Mouse (Mus musculus) midbrain, embryonic 14.5 days (tissue): ENCODE results near the gene Pcnx. TPM values are rescaled to one million over a fixed set of nuclear protein-coding genes. Genes with fewer than 3 reads are reported as not detected.

Experiments
- ATAC-seq: fragments of 200-750 bp; cut with Nextera tagmentation; 2 replicates; pipeline ENCODE4 v1.8.0; 2017; ENCODE audit warnings: moderate number of reproducible peaks, moderate library complexity; ENCODE audit not compliant: low FRiP score, low TSS enrichment
- DNase-seq: peaks from one replicate; pipeline ENCODE4 v3.0.0-alpha.2; 2015
- H3K27ac ChIP-seq: fragments of 300-500 bp; sonication (generic); replicated peaks from 2 replicates; pipeline ENCODE4 v1.5.1; 2014; ENCODE audit warnings: mild to moderate bottlenecking, low read depth, low read length, moderate library complexity
- H3K27me3 ChIP-seq: fragments of 300-500 bp; sonication (generic); 2 replicates; pipeline ENCODE4 v1.6.1; 2014; ENCODE audit warnings: low read length, control low read depth, mixed read lengths; ENCODE audit not compliant: control insufficient read depth, insufficient read depth
- H3K36me3 ChIP-seq: fragments of 300-500 bp; sonication (generic); 2 replicates; pipeline ENCODE4 v1.6.1; 2014; ENCODE audit warnings: low read length, control low read depth; ENCODE audit not compliant: control insufficient read depth, insufficient read depth
- H3K4me1 ChIP-seq: fragments of 300-500 bp; sonication (generic); 2 replicates; pipeline ENCODE4 v1.6.1; 2014; ENCODE audit warnings: mild to moderate bottlenecking, antibody characterized with exemption, low read length, control low read depth; ENCODE audit not compliant: control insufficient read depth, insufficient read depth
- H3K4me2 ChIP-seq: fragments of 300-500 bp; sonication (generic); 2 replicates; pipeline ENCODE4 v1.6.1; 2014; ENCODE audit warnings: mild to moderate bottlenecking, low read length, moderate library complexity
- H3K4me3 ChIP-seq: fragments of 300-500 bp; sonication (generic); replicated peaks from 2 replicates; pipeline ENCODE4 v1.5.1; 2014; ENCODE audit warnings: low read depth, low read length
- H3K9ac ChIP-seq: fragments of 300-500 bp; sonication (generic); replicated peaks from 2 replicates; pipeline ENCODE4 v1.6.1; 2014; ENCODE audit warnings: mild to moderate bottlenecking, low read length, moderate library complexity
- H3K9me3 ChIP-seq: fragments of 300-500 bp; sonication (generic); 2 replicates; pipeline ENCODE4 v1.6.1; 2016; ENCODE audit warnings: low read length, control low read depth, mixed read lengths; ENCODE audit not compliant: control insufficient read depth
- WGBS: fragments of 180-500 bp; shearing (Covaris S2); extraction: QIAGEN DNeasy Blood & Tissue Kit; methylation state at CpG from one replicate; pipeline ENCODE4 v1.1.7; 2014; 5-methylcytosine and 5-hydroxymethylcytosine counted together
- polyA plus RNA-seq: library from polyadenylated mRNA; unstranded; fragments of >200 nt; fragmentation: Nextera tagmentation; extraction: Ambion mirVana; gene quantifications from 2 replicates; pipeline ENCODE4 v1.2.1, GENCODE M21; 2014

Pcnx gene
- polyA plus RNA-seq, 1 experiment from 2014 or later: 16.5 TPM

DNA sequence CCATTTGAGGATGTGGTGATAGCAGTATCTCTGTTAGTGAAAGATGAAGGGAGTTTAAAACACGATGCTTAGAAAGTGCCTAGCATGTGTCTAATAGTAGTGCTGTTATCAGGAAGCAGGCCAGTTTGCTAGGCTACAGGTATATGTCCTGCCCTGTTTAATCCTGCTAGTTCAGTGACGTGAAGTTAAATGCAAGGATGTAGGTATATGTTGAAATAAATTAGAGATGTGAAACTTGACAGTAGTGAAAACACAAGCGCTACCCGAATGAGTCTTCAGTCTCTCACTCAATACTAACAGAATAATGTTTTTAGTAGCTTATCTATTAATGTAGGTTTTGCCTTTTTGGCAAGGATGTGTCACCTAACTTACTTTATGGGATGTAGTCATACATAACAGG, 62.0 kb downstream of the Pcnx start:
- 94% methylated on average over 4 of the region's 4 CpGs for WGBS
- no peak for ATAC-seq
- no peak overlapping the region for H3K27ac ChIP-seq

DNA sequence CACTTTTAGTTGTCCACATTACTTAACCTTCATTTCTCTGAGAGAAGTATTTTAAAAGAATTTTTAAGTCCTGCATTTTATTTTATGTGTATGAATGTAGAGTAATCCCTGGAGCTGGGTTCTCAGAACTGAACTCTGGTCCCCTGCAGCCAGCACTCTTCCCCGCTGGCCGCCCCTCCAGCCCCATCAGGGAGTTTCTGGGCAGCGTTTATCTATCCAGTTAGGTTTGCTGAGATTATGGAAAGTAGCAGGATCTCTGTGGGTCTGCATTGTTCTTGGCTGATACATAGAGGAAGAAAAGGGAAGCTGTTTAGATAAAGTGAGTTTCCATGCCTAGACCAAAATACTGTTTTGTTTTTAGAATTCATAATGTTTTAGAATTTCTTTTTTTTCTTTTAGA, 63.0 kb downstream of the Pcnx start:
- DNase-seq: no peak
- no peaks in the 10 kb centered on the region for H3K9me3 ChIP-seq
- no peak overlapping the region for H3K4me2 ChIP-seq
- H3K36me3 ChIP-seq: peaks cover 23% of the 10 kb centered on the region
- no peak overlapping the region for H3K9ac ChIP-seq
- no peak overlapping the region for H3K4me3 ChIP-seq
- no peak overlapping the region for H3K27ac ChIP-seq
- H3K27me3 ChIP-seq: no peaks in the 10 kb centered on the region
- 50% methylated on average over 3 of the region's 3 CpGs for WGBS
- ATAC-seq: no peak
- no peaks in the 10 kb centered on the region for H3K4me1 ChIP-seq

More for the DNA sequence above, 62.0 kb downstream of the Pcnx start:
- Histone ChIP-seq H3K4me3 (no peak overlapping the region), H3K9ac (no peak overlapping the region), H3K4me1 (no peaks in the 10 kb centered on the region), H3K4me2 (no peak overlapping the region), H3K27me3 (no peaks in the 10 kb centered on the region), H3K36me3 (peaks cover 29% of the 10 kb centered on the region), H3K9me3 (no peaks in the 10 kb centered on the region)
- no peak for DNase-seq

DNA sequence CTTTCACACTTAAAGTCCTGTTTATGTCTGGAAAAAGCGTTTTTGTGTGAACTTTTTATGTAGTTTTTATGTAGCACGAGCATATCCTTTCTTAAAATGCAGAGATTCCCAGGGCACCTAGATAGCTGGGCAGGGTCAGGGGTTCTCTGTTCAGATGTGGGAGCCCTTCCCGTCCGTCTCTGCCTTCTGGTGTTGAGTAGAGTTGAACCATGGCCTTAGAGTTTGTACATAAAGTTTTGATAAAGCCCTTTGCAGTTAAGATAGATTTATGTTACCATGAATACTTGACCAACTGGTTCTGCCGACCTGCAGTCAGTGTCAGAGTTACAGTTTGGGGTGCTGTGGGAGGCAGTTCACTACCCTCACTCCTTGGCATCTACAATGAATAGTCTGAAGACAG, 67.3 kb downstream of the Pcnx start:
- 94% methylated on average over 5 of the region's 5 CpGs for WGBS
- Histone ChIP-seq H3K27ac (no peak overlapping the region), H3K4me1 (no peaks in the 10 kb centered on the region), H3K4me3 (no peak overlapping the region), H3K36me3 (no peaks in the 10 kb centered on the region), H3K9ac (no peak overlapping the region), H3K4me2 (no peak overlapping the region), H3K9me3 (no peaks in the 10 kb centered on the region), H3K27me3 (no peaks in the 10 kb centered on the region)
- ATAC-seq: no peak
- DNase-seq: no peak

DNA sequence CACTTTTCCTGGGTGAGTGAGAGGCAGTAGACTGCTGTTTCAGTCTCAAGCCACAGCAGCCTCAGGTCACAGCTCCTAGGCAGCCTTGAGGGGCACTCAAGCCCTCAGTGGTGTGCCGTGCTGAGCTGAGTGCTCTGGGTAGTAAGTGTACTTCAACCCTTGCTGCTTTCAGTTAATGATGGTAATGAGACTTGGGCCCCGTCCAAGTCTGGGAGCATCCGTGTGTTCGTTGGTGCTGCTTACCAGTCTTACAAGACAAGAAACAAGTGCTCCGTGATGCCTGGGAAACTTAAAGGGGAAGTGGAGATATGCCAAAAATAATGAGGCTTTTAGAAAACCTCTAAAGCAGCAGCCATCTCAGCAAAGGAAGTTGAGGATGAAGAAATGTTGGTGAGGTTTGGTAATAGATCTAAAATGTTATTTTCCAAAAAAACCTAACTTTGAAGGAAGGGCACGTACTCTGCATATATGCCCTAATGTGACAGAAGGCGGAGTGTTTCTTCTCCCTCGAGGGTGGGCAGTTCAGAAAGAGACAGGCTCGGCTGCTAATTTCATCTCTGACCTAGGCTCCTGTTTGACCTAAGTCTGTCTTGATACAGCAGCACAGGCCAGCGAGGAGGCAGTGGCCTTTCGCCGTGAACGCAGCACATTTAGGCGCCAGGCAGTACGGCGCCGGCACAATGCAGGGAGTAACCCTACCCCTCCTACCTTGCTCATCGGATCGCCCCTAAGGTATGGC, 68.0 kb downstream of the Pcnx start:
- Histone ChIP-seq H3K4me3 (no peak overlapping the region), H3K9me3 (no peaks in the 10 kb centered on the region), H3K9ac (no peak overlapping the region), H3K27me3 (no peaks in the 10 kb centered on the region), H3K4me2 (no peak overlapping the region), H3K4me1 (no peaks in the 10 kb centered on the region), H3K27ac (no peak overlapping the region), H3K36me3 (no peaks in the 10 kb centered on the region)
- no peak for ATAC-seq
- peak; percentile 25 for DNase-seq
- whole genome bisulfite sequencing: 87% methylated on average over 19 of the region's 19 CpGs

DNA sequence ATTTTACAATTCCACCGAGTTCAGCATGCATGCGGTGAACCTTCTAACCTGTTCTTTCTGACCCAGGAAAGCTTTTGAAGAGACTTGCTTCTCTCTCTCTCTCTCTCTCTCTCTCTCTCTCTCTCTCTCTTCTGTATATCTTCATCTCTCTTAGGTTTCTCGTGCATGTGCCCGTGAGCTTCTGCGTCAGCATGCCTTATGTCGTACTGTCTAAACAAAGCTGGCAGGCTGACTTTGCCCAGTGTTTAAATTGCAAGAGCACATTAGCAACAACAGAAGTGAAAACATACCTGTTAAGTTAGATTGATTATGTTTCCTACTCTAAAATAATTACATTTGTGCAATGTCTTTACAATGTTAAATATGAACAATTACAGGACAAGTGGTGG, 68.6 kb downstream of the Pcnx start:
- H3K27me3 ChIP-seq: no peaks in the 10 kb centered on the region
- H3K9me3 ChIP-seq: no peaks in the 10 kb centered on the region
- H3K36me3 ChIP-seq: peaks cover 2% of the 10 kb centered on the region
- no peak overlapping the region for H3K27ac ChIP-seq
- no peak overlapping the region for H3K9ac ChIP-seq
- H3K4me2 ChIP-seq: no peak overlapping the region
- no peaks in the 10 kb centered on the region for H3K4me1 ChIP-seq
- 94% methylated on average over 6 of the region's 6 CpGs for WGBS
- no peak overlapping the region for H3K4me3 ChIP-seq
- ATAC-seq (no peak), DNase-seq (no peak)

DNA sequence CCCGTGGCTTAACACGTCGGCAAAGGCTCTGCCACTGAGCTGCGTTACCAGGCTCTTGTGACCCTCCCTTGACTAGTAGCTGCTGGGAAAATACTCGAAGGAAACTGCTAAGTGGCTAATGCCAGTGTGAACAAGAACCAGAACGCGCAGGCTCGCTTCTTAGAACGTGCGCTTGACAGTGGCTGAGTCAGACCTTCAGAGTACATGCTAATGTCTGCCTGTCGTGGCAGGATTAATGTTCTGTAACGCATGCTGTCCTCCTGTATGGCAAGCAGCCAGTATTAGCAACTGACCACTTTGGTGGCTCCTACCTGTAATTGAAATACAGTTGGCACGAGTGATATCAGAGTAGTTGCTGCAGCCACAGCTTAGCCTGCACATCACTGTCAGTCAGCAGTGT, 72.2 kb downstream of the Pcnx start:
- WGBS: 79% methylated on average over 13 of the region's 13 CpGs
- ATAC-seq (no peak), DNase-seq (peak; percentile 22)
- no peak overlapping the region for H3K27ac ChIP-seq
- H3K9ac ChIP-seq: no peak overlapping the region
- no peaks in the 10 kb centered on the region for H3K27me3 ChIP-seq
- H3K4me1 ChIP-seq: no peaks in the 10 kb centered on the region
- no peaks in the 10 kb centered on the region for H3K9me3 ChIP-seq
- no peak overlapping the region for H3K4me3 ChIP-seq
- no peak overlapping the region for H3K4me2 ChIP-seq
- H3K36me3 ChIP-seq: peaks cover 4% of the 10 kb centered on the region

DNA sequence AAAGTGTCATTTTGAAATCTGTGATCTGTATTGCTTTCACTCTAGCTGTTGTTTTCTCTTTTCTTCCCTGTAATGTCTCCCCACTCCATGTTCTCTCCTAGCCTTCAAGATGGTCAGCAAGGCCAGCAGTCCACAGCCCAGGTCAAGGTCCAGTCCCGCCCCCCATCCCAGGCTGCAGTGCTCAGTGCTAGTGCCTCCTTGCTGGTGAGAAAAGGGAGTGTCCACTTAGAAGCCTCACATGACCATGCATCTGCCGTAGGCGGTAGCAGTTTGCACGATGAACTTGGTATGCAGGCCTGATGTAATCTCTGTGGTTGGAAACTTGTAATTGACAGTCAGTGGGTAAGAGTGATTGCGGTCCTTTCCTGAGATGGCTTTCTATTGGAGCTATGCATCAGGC, 73.6 kb downstream of the Pcnx start:
- Histone ChIP-seq H3K36me3 (peaks cover 4% of the 10 kb centered on the region), H3K9me3 (no peaks in the 10 kb centered on the region), H3K4me3 (no peak overlapping the region), H3K27me3 (no peaks in the 10 kb centered on the region), H3K4me2 (no peak overlapping the region), H3K4me1 (no peaks in the 10 kb centered on the region), H3K9ac (no peak overlapping the region), H3K27ac (no peak overlapping the region)
- ATAC-seq (no peak), DNase-seq (no peak)
- WGBS: 90% methylated on average over 5 of the region's 5 CpGs

DNA sequence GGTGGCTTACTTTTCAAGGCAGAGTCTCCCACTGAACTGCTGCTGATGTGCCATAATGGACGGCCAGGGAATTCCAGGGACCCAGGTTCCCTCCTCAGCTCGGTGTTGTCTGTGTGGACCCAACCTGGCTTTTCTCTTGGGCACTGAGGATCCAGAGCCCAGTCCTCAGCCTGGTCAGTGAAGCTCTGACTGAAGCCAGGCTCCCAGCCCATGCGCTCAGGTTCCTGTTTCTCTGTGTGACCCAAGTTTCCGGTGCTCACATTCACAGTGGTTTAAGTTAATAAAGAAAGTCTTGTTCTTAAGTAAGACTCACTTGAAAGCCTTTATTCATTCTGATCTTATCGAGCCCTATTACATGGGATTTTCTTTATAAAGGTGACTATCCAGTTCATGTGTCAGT, 74.7 kb downstream of the Pcnx start:
- H3K27me3 ChIP-seq: no peaks in the 10 kb centered on the region
- H3K9ac ChIP-seq: no peak overlapping the region
- no peaks in the 10 kb centered on the region for H3K4me1 ChIP-seq
- H3K4me3 ChIP-seq: no peak overlapping the region
- peaks cover 4% of the 10 kb centered on the region for H3K36me3 ChIP-seq
- DNase-seq (no peak), ATAC-seq (no peak)
- 96% methylated on average over 5 of the region's 5 CpGs for WGBS
- no peak overlapping the region for H3K27ac ChIP-seq
- no peak overlapping the region for H3K4me2 ChIP-seq
- no peaks in the 10 kb centered on the region for H3K9me3 ChIP-seq

DNA sequence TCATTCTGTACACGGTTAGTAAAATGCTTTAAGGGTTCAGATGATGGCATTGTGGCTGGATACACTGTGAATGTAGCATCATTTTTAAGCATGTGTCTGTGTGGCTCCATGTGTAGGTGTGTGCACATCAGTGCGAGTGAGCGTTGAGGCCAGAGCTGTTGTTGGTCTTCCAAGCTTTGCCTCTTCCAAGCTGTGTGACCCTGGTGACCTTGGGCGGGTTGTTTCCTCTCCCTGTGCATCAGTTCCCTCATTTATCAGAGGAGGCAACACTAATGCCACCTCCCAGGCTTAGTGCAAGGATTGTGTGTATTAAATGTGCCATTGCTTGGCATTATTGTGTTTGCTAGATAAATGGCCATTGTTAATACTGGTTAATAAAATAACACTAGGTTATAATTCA, 76.2 kb downstream of the Pcnx start:
- DNase-seq: no peak
- no peak for ATAC-seq
- H3K27ac ChIP-seq: no peak overlapping the region
- 52% methylated on average over 4 of the region's 4 CpGs for WGBS
- H3K27me3 ChIP-seq: no peaks in the 10 kb centered on the region
- peaks cover 4% of the 10 kb centered on the region for H3K36me3 ChIP-seq
- no peak overlapping the region for H3K4me2 ChIP-seq
- no peaks in the 10 kb centered on the region for H3K9me3 ChIP-seq
- no peak overlapping the region for H3K4me3 ChIP-seq
- no peak overlapping the region for H3K9ac ChIP-seq
- no peaks in the 10 kb centered on the region for H3K4me1 ChIP-seq
